Mouse (Mus musculus): ENCODE results near the gene Gm13275.
"Not testable (repeated sequence)": the region's sequence is repeated elsewhere in the genome, so short reads cannot be mapped to it uniquely, and the experiment has no call there.

Gene Gm13275

DNA sequence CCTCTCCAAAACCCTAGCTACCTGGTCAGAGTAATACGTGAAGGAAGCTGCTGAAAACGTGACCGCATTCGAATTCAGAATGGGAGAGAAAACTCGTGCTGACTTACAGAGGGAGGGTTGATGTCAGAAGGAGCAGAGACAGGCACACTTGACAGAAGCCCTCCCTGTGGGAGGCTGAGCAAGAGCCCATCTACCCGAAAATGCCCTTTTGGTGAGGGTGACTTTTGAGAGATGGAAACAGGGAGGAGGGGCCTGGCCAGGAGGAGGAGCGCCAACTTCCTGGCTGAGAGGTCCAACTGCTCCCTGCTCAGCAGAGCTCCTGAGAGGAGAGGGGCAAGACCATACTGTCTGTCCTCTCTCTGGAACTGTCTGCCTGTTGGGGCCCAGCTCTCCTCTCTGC, 5.1 kb downstream of the Gm13275 start, which contains the start of gene Gm13285:
TSS of gene Gm13285 (plus strand) at position 301 of the 400 bp plus-strand sequence.
- DNase-seq: not testable (repeated sequence)

DNA sequence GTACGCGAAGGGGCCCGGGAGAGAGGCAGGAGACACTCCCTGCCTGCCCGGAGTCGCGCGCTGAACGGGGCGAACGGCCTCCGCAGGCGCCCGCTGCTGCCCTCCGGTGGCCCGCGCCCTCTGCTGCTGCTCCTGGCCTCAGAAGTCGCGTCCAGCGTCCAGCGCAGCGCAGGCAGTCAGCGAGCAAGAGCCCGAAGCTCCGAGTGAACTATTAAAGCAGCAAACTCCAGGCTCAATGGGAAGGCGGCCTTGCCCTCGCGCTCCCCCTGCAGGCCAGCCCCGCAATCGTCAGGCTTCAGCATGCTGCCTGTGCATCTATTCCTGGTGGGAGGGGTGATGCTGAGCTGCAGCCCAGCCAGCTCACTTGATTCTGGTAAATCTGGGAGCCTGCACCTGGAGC, 8.7 kb downstream of the Gm13275 start, which contains the start of gene Gm13287:
TSS of gene Gm13287 (plus strand) at position 301 of the 400 bp plus-strand sequence.
- not testable (repeated sequence) for DNase-seq

DNA sequence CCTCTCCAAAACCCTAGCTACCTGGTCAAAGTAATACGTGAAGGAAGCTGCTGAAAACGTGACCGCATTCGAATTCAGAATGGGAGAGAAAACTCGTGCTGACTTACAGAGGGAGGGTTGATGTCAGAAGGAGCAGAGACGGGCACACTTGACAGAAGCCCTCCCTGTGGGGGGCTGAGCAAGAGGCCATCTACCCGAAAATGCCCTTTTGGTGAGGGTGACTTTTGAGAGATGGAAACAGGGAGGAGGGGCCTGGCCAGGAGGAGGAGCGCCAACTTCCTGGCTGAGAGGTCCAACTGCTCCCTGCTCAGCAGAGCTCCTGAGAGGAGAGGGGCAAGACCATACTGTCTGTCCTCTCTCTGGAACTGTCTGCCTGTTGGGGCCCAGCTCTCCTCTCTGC, 10.9 kb downstream of the Gm13275 start, which contains the start of gene Gm13288:
TSS of gene Gm13288 (plus strand) at position 301 of the 400 bp plus-strand sequence.
- DNase-seq: not testable (repeated sequence)

DNA sequence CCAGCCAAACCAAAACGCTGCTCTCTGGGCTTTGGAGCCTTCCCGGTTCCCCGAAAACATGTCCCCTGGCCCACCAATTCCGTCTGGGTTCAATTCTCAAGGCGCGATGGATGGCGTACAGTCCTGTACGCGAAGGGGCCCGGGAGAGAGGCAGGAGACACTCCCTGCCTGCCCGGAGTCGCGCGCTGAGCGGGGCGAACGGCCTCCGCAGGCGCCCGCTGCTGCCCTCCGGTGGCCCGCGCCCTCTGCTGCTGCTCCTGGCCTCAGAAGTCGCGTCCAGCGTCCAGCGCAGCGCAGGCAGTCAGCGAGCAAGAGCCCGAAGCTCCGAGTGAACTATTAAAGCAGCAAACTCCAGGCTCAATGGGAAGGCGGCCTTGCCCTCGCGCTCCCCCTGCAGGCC, 11.5 kb downstream of the Gm13275 start:
- DNase-seq: not testable (repeated sequence)

DNA sequence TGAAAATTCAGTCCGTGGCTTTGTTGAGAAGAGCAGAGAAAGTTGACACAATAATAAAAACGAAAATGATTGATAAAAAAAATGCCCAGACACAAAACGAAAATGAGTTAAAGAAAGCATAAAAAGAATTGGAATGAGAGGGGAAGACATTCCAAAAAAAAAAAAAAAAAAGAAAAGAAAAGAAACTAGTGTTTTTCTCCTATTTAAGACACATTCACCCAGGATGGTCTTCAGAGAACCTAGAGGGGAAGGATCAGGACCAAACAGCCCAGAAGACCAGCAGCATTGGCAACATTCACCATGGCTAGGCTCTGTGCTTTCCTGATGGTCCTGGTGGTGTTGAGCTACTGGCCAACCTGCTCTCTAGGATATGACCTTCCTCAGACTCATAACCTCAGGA, 21.6 kb downstream of the Gm13275 start, which contains the start of gene Ifna7:
TSS of gene Ifna7 (plus strand) at position 301 of the 400 bp plus-strand sequence.
- no peak for DNase-seq

DNA sequence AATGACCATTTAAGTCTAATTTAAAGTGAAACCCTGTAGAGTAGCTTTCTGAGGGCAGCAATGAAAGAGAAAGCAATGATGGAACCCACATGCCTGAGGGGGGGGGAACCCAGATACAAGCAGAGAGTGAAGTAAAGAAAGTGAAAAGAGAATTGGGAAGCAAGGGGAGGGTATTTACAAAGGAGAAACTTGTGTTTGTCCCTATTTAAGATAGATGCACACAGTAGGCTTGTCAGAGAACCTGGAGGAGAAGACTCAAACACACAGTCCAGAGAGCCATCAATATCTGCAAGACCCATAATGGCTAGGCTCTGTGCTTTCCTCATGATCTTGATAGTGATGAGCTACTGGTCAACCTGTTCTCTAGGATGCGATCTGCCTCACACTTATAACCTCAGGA, 25.4 kb downstream of the Gm13275 start, which contains the start of gene Ifna11:
TSS of gene Ifna11 (plus strand) at position 301 of the 400 bp plus-strand sequence.
- no peak for DNase-seq

DNA sequence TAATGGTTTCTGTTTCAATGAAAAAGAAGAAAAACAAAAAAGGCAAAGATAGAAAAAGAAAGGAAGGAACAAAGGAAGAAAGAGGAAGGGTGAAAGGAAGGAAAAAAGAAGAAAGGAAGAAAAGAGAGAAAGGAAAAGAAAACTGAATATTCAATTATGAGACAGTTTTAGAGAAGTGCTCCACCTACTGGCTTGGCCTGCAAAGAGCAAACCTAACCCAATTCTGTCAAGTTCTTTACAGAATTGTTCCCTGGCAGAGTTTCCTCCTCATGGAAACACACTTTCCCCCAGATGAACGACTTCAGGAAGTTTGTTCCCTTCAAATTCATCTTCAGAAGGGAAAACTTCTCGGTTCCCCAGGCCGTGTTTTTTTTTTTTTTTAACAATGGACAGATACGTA, 28.7 kb downstream of the Gm13275 start:
- DNase-seq: no peak

DNA sequence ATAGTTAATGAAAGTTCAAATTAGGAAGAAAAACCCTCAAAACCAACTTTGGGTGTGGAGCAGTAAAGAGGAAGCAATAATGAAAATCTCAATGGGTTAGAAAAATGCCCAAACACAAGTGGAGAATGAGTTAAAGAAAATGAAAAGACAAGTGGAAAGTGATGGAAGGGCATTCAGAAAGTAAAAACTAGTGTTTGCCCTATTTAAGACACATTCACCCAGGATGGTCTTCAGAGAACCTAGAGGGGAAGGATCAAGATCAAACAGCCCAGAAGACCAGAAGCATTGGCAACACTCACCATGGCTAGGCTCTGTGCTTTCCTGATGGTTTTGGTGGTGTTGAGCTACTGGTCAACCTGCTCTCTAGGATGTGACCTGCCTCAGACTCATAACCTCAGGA, 32.8 kb downstream of the Gm13275 start, which contains the start of gene Ifna6:
TSS of gene Ifna6 (plus strand) at position 301 of the 400 bp plus-strand sequence.
- DNase-seq: not testable (repeated sequence)

DNA sequence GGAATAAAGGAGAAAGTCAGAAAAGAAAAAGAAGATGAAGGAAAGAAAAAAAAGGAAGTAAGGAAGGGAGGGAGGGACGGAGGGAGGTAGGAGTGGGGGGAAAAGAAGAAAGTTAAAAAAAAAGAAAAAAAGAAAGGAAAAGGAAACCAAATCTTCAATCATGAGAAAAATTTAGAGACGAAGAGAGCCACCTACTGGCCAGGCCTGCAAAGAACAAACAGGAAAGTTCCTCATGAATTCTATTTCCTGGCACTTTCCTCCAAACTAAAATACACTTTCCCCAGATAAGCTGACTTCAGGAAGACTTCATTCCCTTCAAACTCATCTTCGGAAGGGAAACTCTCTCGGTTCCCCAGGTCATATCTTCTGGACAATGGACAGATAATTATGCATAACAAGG, 36.2 kb downstream of the Gm13275 start:
- DNase-seq: no peak

DNA sequence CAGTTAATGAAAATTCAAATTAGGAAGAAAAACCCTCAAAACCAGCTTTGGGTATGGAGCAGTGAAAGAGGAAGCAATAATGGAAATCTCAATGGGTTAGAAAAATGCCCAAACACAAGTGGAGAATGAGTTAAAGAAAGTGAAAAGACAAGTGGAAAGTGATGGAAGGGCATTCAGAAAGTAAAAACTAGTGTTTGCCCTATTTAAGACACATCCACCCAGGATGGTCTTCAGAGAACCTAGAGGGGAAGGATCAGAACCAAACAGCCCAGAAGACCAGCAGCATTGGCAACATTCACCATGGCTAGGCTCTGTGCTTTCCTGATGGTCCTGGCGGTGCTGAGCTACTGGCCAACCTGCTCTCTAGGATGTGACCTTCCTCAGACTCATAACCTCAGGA, 40.9 kb downstream of the Gm13275 start, which contains the start of gene Ifna5:
TSS of gene Ifna5 (plus strand) at position 301 of the 400 bp plus-strand sequence.
- not testable (repeated sequence) for DNase-seq

DNA sequence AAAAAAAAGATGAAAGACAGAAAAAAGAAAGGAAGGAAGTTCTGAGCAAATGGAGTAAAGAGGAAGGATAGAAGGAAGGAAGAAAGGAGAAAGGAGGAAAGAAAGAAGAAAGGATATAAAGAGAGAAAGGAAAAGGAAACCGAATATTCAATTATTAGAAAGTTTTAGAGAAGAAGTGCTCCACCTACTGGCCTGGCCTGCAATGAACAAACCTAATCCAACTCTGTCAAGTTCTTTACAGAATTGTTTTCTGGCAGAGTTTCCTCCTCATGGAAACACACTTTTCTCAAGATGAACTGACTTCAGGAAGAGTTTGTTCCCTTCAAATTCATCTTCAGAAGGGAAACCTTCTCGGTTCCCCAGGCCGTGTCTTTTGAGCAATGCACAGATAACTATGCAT, 44.5 kb downstream of the Gm13275 start:
- DNase-seq: no peak

DNA sequence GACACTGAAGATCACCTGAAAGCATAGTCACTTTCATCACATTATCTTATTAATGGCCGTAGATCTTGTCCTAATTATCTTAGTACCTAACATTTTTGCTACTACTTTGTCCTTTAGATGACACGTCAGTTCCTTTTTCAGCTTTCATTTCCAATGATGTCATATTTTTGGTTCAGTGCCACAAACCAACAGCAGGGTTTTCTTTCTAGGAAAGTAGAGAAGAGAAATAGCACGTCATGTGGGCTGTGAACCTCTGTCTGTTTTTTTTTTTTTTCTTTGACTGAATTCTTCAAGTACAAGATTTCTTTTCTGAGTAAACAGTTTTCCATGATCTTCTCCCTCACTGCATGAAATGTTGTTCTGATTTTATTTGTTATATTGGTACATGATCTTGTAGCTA, 45.8 kb downstream of the Gm13275 start:
- no peak for DNase-seq

DNA sequence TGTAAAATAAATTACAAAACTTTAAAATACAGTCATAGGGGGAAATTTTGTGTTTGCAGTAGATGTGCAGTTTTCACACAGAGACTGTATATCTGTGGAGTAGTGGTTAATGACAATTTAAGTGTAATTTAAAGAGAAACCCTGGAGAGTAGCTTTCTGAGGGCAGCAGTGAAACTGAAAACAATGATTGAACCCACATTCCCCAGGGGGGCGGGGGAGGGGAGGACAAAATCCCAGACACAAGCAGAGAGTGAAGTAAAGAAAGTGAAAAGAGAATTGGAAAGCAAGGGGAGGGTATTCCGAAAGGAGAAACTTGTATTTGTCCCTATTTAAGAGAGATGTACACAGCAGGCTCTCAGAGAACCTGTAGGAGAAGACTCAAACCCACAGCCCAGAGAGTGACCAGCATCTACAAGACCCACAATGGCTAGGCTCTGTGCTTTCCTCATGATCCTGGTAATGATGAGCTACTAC, 47.2 kb downstream of the Gm13275 start, which contains the start of gene Ifna4:
TSS of gene Ifna4 (plus strand) at position 424 of the 474 bp plus-strand sequence.
- no peak for DNase-seq

All from layer of hippocampus, adult 9-11 months (tissue).